Mouse (Mus musculus): ENCODE measurements around the gene Atpif1.

Gene Atpif1

GRCm38 (mm10) chr4:132526678-132527077, 6.8 kb downstream of the Atpif1 start:
- no peak for DNase-seq (ENCODE audit: low read depth, low spot score)

- no peak for DNase-seq (ENCODE audit: low read depth, low spot score)
These were observed 8.7 kb downstream of the Atpif1 start for GRCm38 (mm10) chr4:132524808-132525207.

GRCm38 (mm10) chr4:132524321-132524741, 9.1 kb downstream of the Atpif1 start:
- no peak for DNase-seq (ENCODE audit: low read depth, low spot score)

GRCm38 (mm10) chr4:132519188-132519587, 14.3 kb downstream of the Atpif1 start:
- no peak for DNase-seq (ENCODE audit: low read depth, low spot score)

- DNase-seq (ENCODE audit: low read depth, low spot score) = no peak
These were observed 15.4 kb downstream of the Atpif1 start for GRCm38 (mm10) chr4:132518066-132518465.

GRCm38 (mm10) chr4:132515369-132516155, 17.9 kb downstream of the Atpif1 start:
- peak; percentile 98 for DNase-seq (ENCODE audit: low read depth, low spot score)

DNA sequence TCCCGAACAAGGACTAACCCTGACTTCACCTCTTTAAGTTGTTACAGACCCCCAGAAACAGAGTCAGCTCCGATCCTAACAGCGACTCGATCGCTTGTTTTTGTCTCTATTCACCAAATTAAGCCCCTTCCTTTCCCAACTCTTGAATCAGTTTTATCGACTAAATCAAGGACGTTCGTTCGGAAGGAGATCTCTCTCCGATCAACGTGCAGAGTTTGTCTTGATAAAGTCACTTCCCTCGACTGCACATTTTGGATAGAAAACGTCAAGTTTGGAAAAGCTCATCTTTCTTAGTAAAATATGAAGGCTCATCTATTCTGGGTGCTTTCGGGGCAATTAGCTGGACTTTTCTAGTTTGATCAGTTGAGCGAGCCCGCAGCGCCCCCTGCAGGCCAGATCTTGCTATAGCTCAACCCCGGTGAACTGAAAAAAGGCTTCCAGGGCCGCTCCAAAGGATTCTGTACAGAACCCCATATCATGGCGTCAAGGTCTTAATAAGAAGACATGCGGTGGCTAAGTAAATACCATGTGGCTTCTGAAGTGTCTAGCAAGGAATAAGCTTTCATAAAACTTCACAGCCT, 18.8 kb downstream of the Atpif1 start:
- DNase-seq (ENCODE audit: low read depth, low spot score) = peak; percentile 53

DNA sequence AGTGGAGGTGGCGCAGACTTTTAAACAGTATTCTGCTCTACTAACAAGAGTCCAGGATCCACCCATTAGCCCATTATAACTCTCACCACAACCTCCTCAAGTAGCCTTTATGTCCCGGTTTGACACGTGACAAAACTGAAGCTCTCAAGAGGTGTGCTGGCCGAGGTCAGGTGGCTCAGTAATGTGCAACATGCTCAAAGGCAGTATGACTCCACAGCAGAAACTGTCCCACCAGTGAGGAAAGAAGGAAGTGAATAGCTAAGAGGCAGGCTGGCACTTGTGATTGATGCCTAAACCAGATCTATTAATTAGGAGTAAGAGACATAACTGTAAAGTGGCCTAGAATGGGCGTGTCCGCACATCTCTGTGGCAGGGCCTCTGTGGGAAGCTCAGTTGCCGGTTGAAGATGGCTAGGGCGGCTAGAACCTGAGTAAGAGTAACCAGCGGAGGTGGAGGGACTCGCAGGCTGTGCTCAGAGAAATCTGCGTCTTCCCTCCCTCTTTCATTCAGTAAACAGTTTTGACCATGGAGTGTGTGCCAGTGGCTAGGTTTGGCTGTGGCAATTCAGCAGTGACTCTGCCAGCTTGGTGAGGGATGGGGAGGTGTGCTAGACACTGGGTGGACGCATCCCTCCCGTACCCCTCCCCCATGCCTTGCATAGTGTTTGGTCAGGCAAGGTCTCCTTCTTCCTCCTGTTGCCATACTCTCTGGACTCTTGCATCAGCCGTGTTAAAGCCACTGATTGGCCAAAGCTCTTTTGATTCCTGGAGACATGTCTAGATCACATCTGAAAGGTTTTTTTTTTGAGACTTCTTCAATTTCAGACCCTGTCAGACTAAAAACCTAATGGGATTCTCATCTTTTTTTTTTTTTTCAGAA, 19.8 kb downstream of the Atpif1 start:
- no peak for DNase-seq (ENCODE audit: low read depth, low spot score)

GRCm38 (mm10) chr4:132512080-132512479, 21.4 kb downstream of the Atpif1 start:
- DNase-seq (ENCODE audit: low read depth, low spot score) = no peak

DNA sequence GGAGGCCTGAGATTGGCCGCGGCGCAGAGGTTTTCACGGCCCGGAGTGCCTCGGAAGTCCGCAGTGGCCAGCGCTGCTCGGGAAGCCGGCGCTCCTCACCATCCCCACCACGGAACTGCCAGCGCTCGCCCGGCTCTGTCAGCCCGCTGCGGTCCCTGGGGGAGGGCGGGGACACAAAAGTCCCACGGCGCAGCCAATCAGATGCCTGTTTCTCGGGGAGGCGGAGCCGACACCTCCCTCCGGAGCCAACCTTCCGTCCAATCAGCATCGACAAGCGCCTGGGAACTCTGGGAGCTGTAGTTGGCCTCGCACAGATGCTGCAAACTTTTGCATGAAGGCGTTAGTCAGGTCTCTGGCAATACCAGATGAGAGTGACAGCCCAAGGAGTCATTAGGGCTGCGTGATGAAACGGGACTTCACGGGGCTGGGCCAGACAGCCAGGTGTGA, 23.1 kb downstream of the Atpif1 start, which contains the start of gene Sesn2:
Gene Sesn2, minus strand, starts transcription at position 150 of the 447 bp plus-strand sequence.
- peak; percentile 96 for DNase-seq (ENCODE audit: low read depth, low spot score)

DNA sequence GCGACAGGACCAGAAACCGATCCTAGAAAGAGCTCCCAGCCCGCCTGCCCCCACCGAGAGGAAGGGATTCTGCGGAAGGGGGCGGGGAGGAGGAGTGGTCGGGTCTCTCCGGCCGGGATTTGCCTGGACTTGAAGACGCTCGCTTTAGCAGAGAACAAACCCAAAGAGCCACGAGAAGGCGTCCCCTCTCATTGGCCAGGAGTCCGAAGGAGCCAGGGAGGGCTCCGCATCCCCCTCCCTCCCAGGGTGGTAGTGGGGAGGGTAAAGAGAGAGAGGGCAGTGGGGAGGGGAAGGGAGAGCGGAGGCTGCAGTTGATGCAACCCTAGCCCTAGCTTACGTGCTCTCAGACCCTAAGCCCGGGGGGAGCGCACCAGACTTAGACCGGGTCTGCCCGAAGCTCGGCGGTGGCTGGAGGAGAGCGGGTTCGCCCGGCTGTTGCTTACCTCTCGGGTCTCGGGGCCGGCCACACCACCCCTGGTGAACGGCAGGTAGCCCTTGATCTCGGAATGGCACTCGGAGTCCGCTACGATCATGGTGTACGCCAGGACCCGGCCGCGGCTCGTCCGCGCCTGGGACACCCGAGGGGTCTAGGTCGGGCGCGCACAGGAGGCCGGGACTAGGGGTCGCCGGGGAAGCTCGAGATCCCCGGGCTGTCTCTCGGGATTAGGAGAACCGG, 23.7 kb downstream of the Atpif1 start:
- DNase-seq (ENCODE audit: low read depth, low spot score) = no peak

DNA sequence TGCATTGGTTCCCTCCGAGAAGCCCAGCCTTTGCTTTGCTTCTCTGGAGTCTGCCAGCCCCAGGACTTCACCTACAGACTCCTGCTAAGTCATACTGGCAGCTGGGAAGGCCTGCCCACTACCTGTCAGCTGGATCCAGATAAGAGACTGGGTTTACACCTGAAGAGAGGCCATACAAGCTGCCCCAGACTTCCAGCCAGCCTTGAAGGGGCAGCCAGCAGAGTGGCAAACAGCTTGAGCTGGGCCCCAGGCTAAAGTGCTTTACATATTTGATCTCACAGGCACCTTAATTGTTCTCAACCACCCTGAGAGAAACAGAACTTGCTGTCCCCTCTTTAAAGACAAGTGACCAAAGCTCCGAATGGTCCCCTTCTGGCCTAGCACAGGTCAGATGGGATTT, 26.2 kb downstream of the Atpif1 start:
- no peak for DNase-seq (ENCODE audit: low read depth, low spot score)

DNA sequence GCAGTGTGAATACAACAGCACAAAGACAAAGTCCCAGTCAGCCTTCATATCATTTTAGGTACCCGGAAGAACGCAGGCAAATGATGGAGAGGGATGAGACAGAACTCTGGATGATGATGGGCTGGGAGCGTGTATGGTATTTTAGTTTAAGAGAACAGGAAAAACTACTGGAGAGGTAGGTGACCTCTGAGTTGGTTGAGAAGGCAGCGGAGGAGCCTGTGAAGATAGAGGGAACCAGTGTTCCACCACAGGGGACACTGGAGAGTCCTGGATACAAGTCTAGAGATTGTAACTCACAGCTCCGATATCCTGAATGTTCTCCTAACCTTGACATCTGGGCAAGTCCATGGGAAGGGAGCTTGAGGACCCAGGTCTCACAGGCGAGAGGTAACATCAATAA, 27.2 kb downstream of the Atpif1 start:
- DNase-seq (ENCODE audit: low read depth, low spot score) = no peak

DNA sequence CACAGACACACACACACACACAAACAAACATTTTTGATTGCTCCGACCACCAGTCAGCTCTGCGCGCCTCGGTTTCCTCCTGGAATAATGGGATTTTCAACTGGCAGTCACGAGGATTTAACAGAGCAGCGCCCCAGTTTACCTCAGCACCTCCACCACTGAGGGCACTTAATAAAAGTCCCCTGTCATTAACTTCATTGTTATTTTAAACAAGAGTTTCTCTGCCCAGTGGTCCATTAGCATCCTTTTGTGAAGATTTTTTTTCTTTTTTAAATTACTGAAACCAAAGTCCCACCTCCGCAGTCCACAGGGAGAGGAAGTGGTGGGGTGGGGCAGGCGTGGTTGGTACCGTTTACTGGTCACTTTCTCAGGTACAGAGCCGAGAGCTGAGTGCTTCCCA, 27.7 kb downstream of the Atpif1 start:
- no peak for DNase-seq (ENCODE audit: low read depth, low spot score)

- no peak for DNase-seq (ENCODE audit: low read depth, low spot score)
These were observed 28.3 kb downstream of the Atpif1 start for GRCm38 (mm10) chr4:132505034-132505738.

GRCm38 (mm10) chr4:132503344-132503743, 30.1 kb downstream of the Atpif1 start:
- DNase-seq (ENCODE audit: low read depth, low spot score) = no peak

GRCm38 (mm10) chr4:132501639-132502038, 31.8 kb downstream of the Atpif1 start:
- no peak for DNase-seq (ENCODE audit: low read depth, low spot score)

DNA sequence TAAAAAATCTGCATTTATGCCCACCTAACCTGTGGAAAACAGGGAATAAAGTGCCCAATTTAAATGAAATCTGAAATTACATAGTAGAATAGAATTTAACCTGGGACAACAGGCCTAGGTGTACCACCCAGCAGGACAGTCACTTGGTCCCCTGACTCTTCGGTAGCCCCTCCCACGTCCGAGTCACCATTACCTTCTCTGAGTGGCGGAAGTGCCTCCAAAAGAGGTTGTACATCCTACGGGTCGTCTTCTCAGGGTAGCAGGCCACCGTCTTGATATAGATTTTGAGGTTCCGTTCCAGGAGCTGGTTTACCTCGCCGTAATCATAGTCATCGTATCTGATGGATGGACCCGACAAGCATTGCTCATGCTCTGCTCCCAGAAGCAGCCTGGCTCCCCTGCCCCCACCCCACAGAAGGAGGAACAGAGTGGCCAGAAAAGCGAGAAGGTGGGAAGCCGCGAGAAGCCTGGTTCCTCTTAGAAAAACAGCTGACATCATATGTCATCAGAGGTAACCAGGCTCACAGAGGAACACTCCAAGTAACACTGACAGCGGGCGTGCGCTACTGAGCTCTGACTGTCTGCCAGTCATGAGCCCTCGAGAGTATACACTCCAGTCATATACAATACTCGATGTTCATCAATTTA, 39.1 kb downstream of the Atpif1 start:
- no peak for DNase-seq (ENCODE audit: low read depth, low spot score)

- no peak for DNase-seq (ENCODE audit: low read depth, low spot score)
These were observed 41.0 kb downstream of the Atpif1 start for GRCm38 (mm10) chr4:132492178-132493060.
